Mouse (Mus musculus) olfactory bulb, adult 2 months (tissue): ENCODE data around the gene Coro1c. TPM values are rescaled to one million over a fixed set of nuclear protein-coding genes. Genes with fewer than 3 reads are reported as not detected.

Experiments
- H3K27ac ChIP-seq: fragments of 200-500 bp; 2 replicates; pipeline ENCODE4 v1.5.1; 2012; ENCODE audit warnings: low read depth, low read length; ENCODE audit not compliant: insufficient read depth
- H3K4me1 ChIP-seq: fragments of 200-500 bp; 2 replicates; pipeline ENCODE4 v1.6.1; 2012; ENCODE audit warnings: low read length; ENCODE audit not compliant: control insufficient read depth, insufficient read depth
- H3K4me3 ChIP-seq: fragments of 200-500 bp; 2 replicates; pipeline ENCODE4 v1.5.1; 2012; ENCODE audit warnings: mild to moderate bottlenecking, low read depth, low read length, moderate library complexity; ENCODE audit not compliant: insufficient read depth
- CTCF ChIP-seq: fragments of 200-500 bp; IDR thresholded peaks from 2 replicates; pipeline ENCODE4 v1.5.1; 2012; ENCODE audit warnings: low read depth, mild to moderate bottlenecking, low read length, moderate library complexity; ENCODE audit not compliant: insufficient read depth
- POLR2A ChIP-seq: fragments of 200-500 bp; IDR thresholded peaks from 2 replicates; pipeline ENCODE4 v1.6.1; 2012; ENCODE audit warnings: mild to moderate bottlenecking, low read depth, low read length, moderate library complexity; ENCODE audit not compliant: insufficient read depth
- WGBS: fragments of 180-500 bp; shearing (Covaris S2); methylation state at CpG from one replicate; pipeline ENCODE4 v1.1.7; 2018; 5-methylcytosine and 5-hydroxymethylcytosine counted together
- polyA plus RNA-seq: library from polyadenylated mRNA; stranded (reverse); fragments of >200 nt; gene quantifications from 2 replicates; pipeline ENCODE4 v1.2.4, GENCODE M21; 2012; ENCODE audit warnings: low replicate concordance; ENCODE audit not compliant: missing spikeins, insufficient read depth, insufficient read length

The Coro1c gene
- polyA plus RNA-seq, 1 experiment = not detected

DNA sequence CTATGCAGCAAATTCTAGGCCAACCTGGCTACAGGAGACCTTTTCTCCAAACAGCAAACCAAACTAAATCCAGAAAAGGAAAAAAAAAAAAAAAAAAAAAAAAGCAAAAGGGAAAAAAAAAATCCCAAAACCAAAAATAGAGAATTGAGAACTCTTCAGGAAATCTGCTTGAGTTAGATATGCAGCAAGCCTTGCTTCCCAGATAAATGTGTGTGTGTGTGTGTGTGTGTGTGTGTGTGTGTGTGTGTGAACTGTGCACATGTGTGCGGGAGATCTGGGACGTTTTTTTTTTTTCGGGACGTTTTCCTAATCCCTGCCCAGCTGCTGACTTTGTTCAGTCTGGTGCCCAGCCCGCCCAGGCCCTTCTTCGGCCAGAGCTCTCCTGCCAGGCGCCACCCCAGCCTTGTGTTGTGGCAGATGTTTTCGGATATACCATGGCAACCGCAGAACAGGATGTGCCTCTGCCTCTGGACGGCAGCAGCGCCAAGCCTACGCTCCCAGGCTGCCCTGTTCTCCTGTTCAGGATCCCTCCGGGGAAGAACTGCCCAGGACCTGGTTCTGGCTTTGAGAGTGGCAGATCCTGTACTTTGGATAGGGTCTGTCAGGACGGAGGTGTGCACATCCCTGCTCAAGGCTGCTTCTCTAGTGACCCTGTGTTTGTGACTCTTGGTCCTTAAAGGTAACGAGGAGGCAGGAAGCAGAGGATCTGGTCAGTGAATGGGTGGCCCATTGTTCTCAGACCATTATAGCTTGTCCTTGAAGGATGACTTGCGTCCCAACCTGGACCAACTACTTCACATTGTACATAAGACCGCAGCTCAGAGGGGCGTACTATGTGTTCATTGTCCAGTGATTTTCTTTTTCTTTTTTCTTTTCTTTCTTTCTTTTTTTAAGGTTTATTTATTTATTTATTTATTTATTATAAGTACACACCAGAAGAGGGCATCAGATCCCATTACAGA lies 22.4 kb upstream of the Coro1c start:
- no peak overlapping the region for H3K4me3 ChIP-seq
- peaks cover 5% of the 10 kb centered on the region for H3K4me1 ChIP-seq
- WGBS = 29% methylated on average over 18 of the region's 18 CpGs
- TF ChIP-seq CTCF = no peak
- TF ChIP-seq POLR2A = no peak
- no peak overlapping the region for H3K27ac ChIP-seq

DNA sequence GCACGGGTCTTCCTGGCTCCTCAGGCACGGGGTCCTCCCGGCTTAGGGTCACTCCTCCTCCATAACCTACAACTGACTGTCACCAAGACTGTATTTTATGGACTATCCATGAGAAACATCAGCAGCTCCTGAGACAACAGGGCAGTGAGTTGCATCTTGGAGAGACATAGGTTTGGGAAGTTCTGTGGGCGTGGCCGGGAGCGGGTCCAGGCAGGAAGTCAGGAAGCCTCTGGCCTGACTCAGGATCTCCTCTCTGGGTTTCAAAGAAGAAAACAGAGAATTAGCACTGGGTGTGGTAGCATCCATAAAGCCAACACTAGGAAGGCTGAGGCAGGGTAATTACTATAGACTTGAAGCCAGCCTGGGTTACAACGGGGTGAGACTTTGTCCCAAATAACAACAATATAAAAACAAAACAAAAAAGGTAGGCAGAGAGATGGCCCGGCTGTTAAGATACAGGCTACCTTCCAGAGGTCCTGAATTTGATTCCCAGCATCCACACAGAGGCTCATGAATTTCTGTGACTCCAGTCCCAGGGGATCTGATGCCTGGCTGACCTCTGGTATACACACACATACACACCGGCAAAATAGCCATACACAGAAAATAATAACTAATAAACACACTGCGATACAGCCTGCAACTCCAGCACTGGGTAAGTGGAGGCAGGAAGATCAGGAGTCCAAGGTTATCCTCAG lies 21.5 kb upstream of the Coro1c start:
- H3K4me1 ChIP-seq = peaks cover 5% of the 10 kb centered on the region
- TF ChIP-seq CTCF = no peak
- no peak for TF ChIP-seq POLR2A
- no peak overlapping the region for H3K4me3 ChIP-seq
- WGBS = 68% methylated on average over 10 of the region's 10 CpGs
- no peak overlapping the region for H3K27ac ChIP-seq

DNA sequence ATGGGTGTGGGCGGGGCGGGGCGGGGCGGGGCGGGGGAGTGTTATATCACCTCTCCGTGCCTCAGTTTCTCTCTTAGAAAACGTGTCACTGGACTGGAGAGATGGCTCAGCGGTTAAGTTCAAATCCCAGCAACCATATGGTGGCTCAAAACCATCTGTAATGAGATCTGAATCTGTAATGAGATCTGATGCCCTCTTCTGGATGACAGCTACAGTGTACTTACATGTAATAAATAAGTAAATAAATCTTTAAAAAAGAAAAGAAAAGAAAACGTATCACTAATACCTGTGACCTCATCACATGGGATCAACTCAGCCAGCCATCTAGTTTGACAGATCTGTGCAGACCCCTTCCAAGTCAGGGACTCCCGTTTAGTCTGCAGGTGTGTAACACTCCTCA lies 21.0 kb upstream of the Coro1c start:
- Histone ChIP-seq H3K4me3 (no peak overlapping the region), H3K4me1 (peaks cover 5% of the 10 kb centered on the region), H3K27ac (no peak overlapping the region)
- WGBS = 67% methylated on average over 10 of the region's 10 CpGs
- TF ChIP-seq CTCF (no peak), POLR2A (no peak)

DNA sequence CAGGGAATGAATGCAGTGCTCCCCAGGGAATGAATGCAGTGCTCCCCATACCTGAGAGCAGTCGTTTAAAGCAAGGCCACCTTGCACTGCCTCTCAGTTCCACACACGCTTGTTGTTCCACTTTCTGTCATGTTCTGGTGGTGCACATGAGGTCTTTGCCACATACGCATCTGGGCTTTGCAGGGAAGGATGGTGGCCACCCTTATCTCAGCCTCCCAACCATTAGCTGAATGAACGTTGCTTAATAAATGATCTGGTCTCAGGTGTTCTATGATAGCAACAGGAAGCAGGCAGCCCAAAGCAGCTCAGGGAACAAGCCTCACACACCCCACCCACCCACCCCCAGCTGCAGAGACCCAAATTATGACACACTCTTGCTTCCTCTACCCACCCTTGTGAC lies 16.1 kb upstream of the Coro1c start:
- TF ChIP-seq CTCF (no peak), POLR2A (no peak)
- H3K4me1 ChIP-seq = peaks cover 6% of the 10 kb centered on the region
- H3K27ac ChIP-seq = no peak overlapping the region
- no peak overlapping the region for H3K4me3 ChIP-seq
- 88% methylated on average over 4 of the region's 4 CpGs for WGBS

DNA sequence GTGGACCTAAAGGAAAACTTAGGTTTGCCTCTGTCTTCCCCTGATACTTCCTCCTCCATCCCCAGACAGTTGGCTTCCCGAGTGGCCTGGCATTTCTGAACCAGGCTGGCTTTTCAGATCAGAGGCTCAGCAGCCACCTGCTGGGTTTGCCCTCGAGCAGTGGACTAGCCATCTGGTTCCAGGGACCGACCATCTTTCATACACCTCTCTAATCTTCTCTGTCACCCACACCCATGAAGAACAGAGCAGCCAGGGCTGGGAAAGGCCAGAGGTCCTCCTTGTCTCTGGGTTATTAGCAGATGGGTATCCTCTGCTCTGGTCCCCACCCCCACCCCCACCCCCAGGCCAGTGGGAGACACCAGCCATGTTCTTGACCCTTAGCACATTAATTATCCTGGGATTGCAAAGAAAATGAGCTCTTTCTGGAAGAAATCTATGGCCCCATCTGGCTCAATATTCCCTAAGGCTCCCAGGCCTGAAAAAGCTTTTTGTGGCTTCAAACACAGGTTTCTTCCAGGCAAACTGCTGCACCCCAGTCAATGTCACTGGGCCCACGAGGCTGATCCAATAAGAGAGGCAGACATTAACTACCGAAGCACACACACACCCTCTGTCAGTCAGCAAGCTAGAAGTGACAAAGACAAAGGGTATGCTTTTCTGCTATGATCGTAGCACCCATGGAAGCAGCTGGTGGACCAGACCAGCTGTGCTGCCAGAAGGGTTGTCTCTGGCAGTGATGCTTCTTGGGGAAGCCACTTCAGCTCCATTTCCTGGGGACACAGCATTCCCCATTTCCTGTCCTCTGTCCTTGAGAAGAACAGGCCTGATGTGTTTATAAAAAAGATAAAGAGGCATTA lies 13.0 kb upstream of the Coro1c start:
- Histone ChIP-seq H3K4me1 (peaks cover 6% of the 10 kb centered on the region), H3K27ac (no peak overlapping the region), H3K4me3 (no peak overlapping the region)
- TF ChIP-seq POLR2A = no peak
- 52% methylated on average over 6 of the region's 6 CpGs for WGBS

DNA sequence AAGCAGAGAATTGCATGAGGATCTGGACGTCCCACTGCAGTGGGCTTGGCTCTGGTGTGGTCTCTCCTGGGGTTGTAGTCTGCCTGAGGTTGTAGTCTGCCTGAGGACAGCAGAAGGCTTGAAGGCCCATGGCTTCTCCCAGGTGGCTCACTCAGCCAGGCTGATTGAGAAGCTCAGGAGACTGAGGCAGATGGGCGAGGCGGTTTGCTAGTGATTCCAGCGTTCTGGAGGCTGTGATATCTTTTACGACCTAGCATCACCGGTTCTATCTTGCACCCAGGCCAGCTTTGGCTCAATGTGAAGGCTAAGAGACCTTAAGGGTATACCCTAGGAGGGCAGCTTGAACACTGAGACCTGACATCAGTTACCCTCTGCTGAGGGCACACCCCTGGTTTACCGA lies 10.5 kb upstream of the Coro1c start:
- Histone ChIP-seq H3K4me1 (peaks cover 6% of the 10 kb centered on the region), H3K27ac (no peak overlapping the region), H3K4me3 (no peak overlapping the region)
- 93% methylated on average over 7 of the region's 7 CpGs for WGBS
- TF ChIP-seq CTCF = no peak
- TF ChIP-seq POLR2A = no peak

DNA sequence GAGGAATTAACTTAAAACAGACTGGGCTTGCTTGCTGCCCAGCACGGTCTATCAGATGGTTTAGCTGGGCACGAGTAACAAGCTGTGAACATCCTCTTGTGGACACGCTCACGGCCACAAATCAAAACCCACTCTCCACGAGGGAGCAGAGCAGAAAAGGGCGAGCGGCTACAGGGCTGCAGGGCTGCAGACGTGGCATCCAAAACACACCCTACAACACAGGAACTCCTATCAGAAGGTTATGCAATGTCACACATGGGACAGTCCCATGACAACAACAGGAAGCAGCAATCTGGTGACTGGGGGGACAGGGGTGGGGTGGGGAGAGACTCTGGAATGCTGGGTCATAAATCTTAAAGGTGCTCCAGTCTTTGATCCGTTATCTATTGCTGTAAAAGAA lies 10.1 kb upstream of the Coro1c start:
- WGBS = 79% methylated on average over 9 of the region's 9 CpGs
- TF ChIP-seq POLR2A (no peak), CTCF (no peak)
- no peak overlapping the region for H3K4me3 ChIP-seq
- H3K27ac ChIP-seq = no peak overlapping the region
- H3K4me1 ChIP-seq = peaks cover 6% of the 10 kb centered on the region

DNA sequence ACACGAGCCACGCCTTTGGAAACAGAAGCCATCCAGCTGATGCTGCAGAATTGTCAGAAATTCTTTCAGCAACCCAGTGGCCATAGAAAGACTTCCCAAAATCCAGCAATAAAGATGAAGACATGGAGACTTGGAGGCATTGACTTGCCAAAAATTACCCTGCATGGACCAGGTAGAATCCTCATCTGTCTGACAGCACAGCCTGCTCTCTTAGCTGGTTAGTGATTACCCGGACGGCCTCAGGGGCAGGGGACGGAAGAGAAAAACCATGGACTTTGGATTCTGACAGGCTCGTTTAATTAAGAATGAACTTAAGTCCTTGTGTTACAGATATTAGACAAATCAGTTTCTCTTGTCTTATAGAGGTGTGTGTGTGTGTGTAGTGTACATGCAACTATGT lies 2.1 kb upstream of the Coro1c start:
- TF ChIP-seq POLR2A (no peak), CTCF (no peak)
- Histone ChIP-seq H3K4me1 (peaks cover 9% of the 10 kb centered on the region), H3K4me3 (no peak overlapping the region), H3K27ac (no peak overlapping the region)
- 70% methylated on average over 6 of the region's 6 CpGs for WGBS

DNA sequence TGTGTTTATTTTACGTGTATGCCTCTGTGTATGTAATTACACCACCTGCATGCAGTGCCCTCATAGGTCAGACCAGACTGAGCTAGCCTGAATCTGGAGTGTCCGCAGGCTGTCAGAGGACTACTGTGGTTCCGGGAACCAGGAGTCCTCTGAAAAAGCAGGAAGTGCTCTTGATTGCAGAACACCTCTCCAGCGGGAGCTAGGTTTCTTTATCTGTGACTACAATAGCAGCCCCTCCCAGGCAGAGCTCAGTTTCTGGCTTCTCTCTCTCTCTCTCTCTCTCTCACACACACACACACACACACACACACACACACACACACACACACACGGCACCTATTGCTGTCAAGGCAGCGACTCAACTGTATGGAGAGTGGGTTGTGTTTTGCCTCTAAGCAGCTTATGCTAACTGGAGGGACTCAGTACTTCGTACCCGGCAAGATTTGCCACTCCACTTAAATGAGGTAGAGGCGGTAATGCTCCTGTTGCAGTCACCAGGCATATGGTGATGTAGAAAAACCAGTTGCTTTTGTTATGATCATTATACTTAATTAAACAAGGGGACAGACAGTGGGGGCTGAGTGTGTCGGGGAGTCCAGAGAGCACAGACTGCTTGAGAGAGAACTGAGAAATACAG lies 1.6 kb upstream of the Coro1c start:
- no peak for TF ChIP-seq POLR2A
- TF ChIP-seq CTCF = no peak
- H3K4me3 ChIP-seq = no peak overlapping the region
- H3K27ac ChIP-seq = no peak overlapping the region
- H3K4me1 ChIP-seq = peaks cover 13% of the 10 kb centered on the region
- 29% methylated on average over 10 of the region's 10 CpGs for WGBS
